Mouse (Mus musculus) hindlimb bud, embryonic 11.5 days (tissue): Measurements from ENCODE around the gene Cd209e.
"Not testable (repeated sequence)": the region's sequence is repeated elsewhere in the genome, so short reads cannot be mapped to it uniquely, and the experiment has no call there.

Source experiments
- DNase-seq: peaks from one replicate; pipeline ENCODE4 v3.0.0-alpha.2; 2012; ENCODE audit warnings: low read depth, low spot score; ENCODE audit errors: extremely low spot score

Gene Cd209e

DNA sequence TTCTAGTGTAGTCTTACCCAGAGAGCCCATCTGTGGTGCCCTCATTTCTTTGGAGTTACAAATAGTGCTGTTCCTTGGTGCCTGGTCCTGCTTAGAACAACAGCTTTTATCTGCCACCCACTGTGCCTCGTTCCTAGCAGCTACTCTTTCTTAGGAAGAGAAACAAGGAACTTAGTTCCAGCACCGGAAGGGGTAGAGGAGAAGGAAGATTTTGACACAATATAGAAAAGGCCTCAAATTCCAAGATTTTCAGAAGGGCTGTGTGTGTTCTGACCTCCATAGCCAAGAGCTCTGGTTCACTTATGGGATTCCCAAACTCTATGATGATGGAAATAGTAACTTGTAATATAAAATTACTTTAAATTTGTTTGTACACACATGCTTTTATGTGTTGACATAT, at the start of gene Cd209e:
Cd209e (minus strand) TSS at position 101 of the 400 bp plus-strand sequence.
- no peak for DNase-seq

DNA sequence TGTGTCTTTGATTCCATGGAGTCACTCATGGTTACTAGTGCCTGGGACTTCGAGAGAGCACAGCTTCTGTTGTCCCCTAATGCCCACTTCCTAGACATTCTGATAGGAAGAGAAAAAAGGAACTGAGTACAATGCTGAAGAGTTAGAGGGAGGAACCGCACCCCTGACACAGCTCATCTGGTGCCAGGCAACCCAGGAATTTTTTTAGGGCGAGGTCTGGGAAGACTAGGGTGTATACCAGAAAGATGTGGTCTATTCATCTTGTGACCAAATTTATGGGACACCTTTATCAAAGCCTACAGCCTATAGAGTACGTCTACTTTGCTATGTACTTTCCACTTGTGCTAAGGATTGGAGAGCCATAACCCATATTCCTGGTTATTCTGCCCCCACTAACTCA, 24.3 kb upstream of the Cd209e start, which contains the start of gene Cd209d:
Cd209d (minus strand) TSS at position 101 of the 400 bp plus-strand sequence.
- no peak for DNase-seq

DNA sequence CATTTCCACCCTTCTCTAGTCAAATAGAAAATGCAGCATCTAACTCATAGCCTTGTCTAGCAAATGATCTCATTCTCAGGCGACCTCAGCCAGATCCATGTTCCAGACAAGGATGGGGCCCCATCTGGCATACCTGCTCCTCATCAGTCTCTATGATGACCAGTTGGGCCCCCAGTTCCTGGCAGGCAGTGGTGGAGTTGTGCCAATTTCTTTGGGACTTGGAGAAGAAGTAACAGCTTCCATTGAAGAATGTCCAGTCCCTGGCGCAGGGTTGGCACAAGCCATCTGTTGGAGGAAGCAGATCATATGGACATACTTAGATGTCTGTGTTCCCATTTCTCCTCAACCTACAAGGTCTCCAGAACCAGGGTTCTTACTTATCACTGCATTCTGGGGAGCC, 22.0 kb upstream of the Cd209e start:
- DNase-seq = no peak

DNA sequence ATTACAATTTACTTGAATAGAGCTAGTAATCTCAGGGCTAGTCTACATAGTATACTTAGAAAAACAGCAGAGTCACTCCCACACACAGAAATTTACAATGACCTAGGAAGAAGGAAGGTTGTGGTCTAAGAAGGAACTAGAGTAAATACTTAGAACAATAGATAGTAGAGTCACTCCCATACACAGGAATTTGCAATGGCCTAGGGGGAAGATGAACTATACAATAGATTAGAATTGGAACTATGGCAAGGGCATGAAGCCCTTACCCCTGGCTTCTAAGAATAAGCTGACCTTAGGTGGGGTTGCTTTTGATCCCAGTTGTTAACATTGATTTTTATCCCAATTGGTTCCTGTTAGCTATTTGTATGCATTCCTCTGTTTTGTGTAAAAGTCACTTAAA, 8.6 kb upstream of the Cd209e start:
- DNase-seq = not testable (repeated sequence)

DNA sequence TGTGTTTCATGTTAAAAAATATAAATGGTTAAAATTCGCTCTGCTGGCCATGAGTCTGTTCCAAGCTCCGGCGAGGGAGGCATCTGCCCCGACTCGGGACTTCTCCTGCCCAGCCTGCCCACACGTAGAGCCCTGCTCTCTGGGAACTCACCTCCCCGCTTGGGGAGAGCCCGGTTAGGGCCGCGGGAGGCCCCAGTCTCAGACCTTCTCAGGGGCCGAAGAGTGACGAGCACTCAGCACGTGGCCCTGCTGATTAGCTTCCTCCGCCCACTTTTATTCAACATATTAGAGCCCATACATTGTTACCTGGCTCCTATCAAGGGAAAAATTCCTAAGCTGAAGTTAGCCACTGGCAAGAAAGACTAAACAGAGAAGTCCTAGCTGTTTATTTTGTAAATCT, 51.0 kb downstream of the Cd209e start:
- DNase-seq = peak; percentile 12
